Mouse (Mus musculus): ENCODE data around the gene Fam71f2. TPM values are rescaled to one million over a fixed set of nuclear protein-coding genes. Genes with fewer than 3 reads are reported as not detected.

Fam71f2 gene
- polyA plus RNA-seq (2015; fragmentation: Nextera tagmentation; extraction: Ambion mirVana) = 0.11 TPM in 1 of 2 replicates, not detected in the other

GRCm38 (mm10) chr6:29279293-29279692 is at the start of gene Fam71f2:
Gene Fam71f2, plus strand, starts transcription at chr6:29279593.
- 81% methylated on average over 8 of the region's 8 CpGs for WGBS
- no peaks in the 10 kb centered on the region for H3K27me3 ChIP-seq (ENCODE audit: control insufficient read depth, insufficient read depth, low read length)
- no peak within 1 kb of the TSS for H3K4me2 ChIP-seq (replicated peaks; ENCODE audit: low read depth)
- H3K4me3 ChIP-seq (ENCODE audit: low read depth, low read length) = no peak within 1 kb of the TSS
- TF ChIP-seq CTCF (IDR thresholded peaks at IDR 0.05; ENCODE audit: low read depth) (no peak), EP300 (optimal IDR thresholded peaks at IDR 0.05) (no peak)
- no peak within 1 kb of the TSS for H3K27ac ChIP-seq (replicated peaks)
- 0 out of 2 replicates have a peak, but pooled peaks cover 3% of the 10 kb centered on the region for H3K36me3 ChIP-seq (ENCODE audit: control insufficient read depth, insufficient read depth, low read length)
- H3K9me3 ChIP-seq (ENCODE audit: control insufficient read depth, low read length) = no peaks in the 10 kb centered on the region
- H3K4me1 ChIP-seq (replicated peaks; ENCODE audit: control insufficient read depth, insufficient read depth) = no peaks in the 10 kb centered on the region
- DNase-seq (ENCODE audit: low spot score) (no peak), ATAC-seq (ENCODE audit: low FRiP score, low TSS enrichment) (no peak)
- H3K9ac ChIP-seq (ENCODE audit: low read length) = no peak within 1 kb of the TSS

- H3K27me3 ChIP-seq (ENCODE audit: control insufficient read depth, insufficient read depth, low read length) = no peaks in the 10 kb centered on the region
- H3K9me3 ChIP-seq (ENCODE audit: control insufficient read depth, low read length) = no peaks in the 10 kb centered on the region
- TF ChIP-seq CTCF (IDR thresholded peaks at IDR 0.05; ENCODE audit: low read depth) (no peak), EP300 (optimal IDR thresholded peaks at IDR 0.05) (no peak)
- no peak overlapping the region for H3K4me2 ChIP-seq (replicated peaks; ENCODE audit: low read depth)
- WGBS = 70% methylated on average over 6 of the region's 6 CpGs
- H3K9ac ChIP-seq (ENCODE audit: low read length) = no peak overlapping the region
- no peak overlapping the region for H3K4me3 ChIP-seq (ENCODE audit: low read depth, low read length)
- no peaks in the 10 kb centered on the region for H3K4me1 ChIP-seq (replicated peaks; ENCODE audit: control insufficient read depth, insufficient read depth)
- no peak for ATAC-seq (ENCODE audit: low FRiP score, low TSS enrichment)
- no peak overlapping the region for H3K27ac ChIP-seq (replicated peaks)
- DNase-seq (ENCODE audit: low spot score) = no peak
- H3K36me3 ChIP-seq (ENCODE audit: control insufficient read depth, insufficient read depth, low read length) = no peaks in the 10 kb centered on the region
These were observed 49.0 kb upstream of the Fam71f2 start for GRCm38 (mm10) chr6:29230386-29230785.

- no peaks in the 10 kb centered on the region for H3K9me3 ChIP-seq (ENCODE audit: control insufficient read depth, low read length)
- ATAC-seq (ENCODE audit: low FRiP score, low TSS enrichment) (no peak), DNase-seq (ENCODE audit: low spot score) (no peak)
- no peaks in the 10 kb centered on the region for H3K4me1 ChIP-seq (replicated peaks; ENCODE audit: control insufficient read depth, insufficient read depth)
- no peaks in the 10 kb centered on the region for H3K36me3 ChIP-seq (ENCODE audit: control insufficient read depth, insufficient read depth, low read length)
- 62% methylated on average over 3 of the region's 3 CpGs for WGBS
- H3K27me3 ChIP-seq (ENCODE audit: control insufficient read depth, insufficient read depth, low read length) = no peaks in the 10 kb centered on the region
- H3K4me2 ChIP-seq (replicated peaks; ENCODE audit: low read depth) = no peak overlapping the region
- no peak for TF ChIP-seq CTCF (IDR thresholded peaks at IDR 0.05; ENCODE audit: low read depth)
- TF ChIP-seq EP300 (optimal IDR thresholded peaks at IDR 0.05) = no peak
- no peak overlapping the region for H3K27ac ChIP-seq (replicated peaks)
- H3K4me3 ChIP-seq (ENCODE audit: low read depth, low read length) = no peak overlapping the region
- no peak overlapping the region for H3K9ac ChIP-seq (ENCODE audit: low read length)
These were observed 47.6 kb upstream of the Fam71f2 start for GRCm38 (mm10) chr6:29231799-29232198.

- Histone ChIP-seq H3K36me3 (ENCODE audit: control insufficient read depth, insufficient read depth, low read length) (no peaks in the 10 kb centered on the region), H3K9me3 (ENCODE audit: control insufficient read depth, low read length) (no peaks in the 10 kb centered on the region), H3K4me2 (replicated peaks; ENCODE audit: low read depth) (no peak overlapping the region), H3K9ac (ENCODE audit: low read length) (no peak overlapping the region), H3K27me3 (ENCODE audit: control insufficient read depth, insufficient read depth, low read length) (no peaks in the 10 kb centered on the region), H3K27ac (replicated peaks) (no peak overlapping the region), H3K4me1 (replicated peaks; ENCODE audit: control insufficient read depth, insufficient read depth) (no peaks in the 10 kb centered on the region), H3K4me3 (ENCODE audit: low read depth, low read length) (no peak overlapping the region)
- TF ChIP-seq CTCF (IDR thresholded peaks at IDR 0.05; ENCODE audit: low read depth) = no peak
- TF ChIP-seq EP300 (optimal IDR thresholded peaks at IDR 0.05) = no peak
- ATAC-seq (ENCODE audit: low FRiP score, low TSS enrichment) (no peak), DNase-seq (ENCODE audit: low spot score) (no peak)
- WGBS = 60% methylated on average over 6 of the region's 6 CpGs
These were observed 47.1 kb upstream of the Fam71f2 start for GRCm38 (mm10) chr6:29232321-29232720.

GRCm38 (mm10) chr6:29233710-29234109 is 45.7 kb upstream of the Fam71f2 start:
- Histone ChIP-seq H3K36me3 (ENCODE audit: control insufficient read depth, insufficient read depth, low read length) (no peaks in the 10 kb centered on the region), H3K9ac (ENCODE audit: low read length) (no peak overlapping the region), H3K4me3 (ENCODE audit: low read depth, low read length) (no peak overlapping the region), H3K9me3 (ENCODE audit: control insufficient read depth, low read length) (no peaks in the 10 kb centered on the region), H3K4me1 (replicated peaks; ENCODE audit: control insufficient read depth, insufficient read depth) (no peaks in the 10 kb centered on the region), H3K4me2 (replicated peaks; ENCODE audit: low read depth) (no peak overlapping the region), H3K27ac (replicated peaks) (no peak overlapping the region), H3K27me3 (ENCODE audit: control insufficient read depth, insufficient read depth, low read length) (no peaks in the 10 kb centered on the region)
- 59% methylated on average over 3 of the region's 3 CpGs for WGBS
- TF ChIP-seq EP300 (optimal IDR thresholded peaks at IDR 0.05) (no peak), CTCF (IDR thresholded peaks at IDR 0.05; ENCODE audit: low read depth) (no peak)
- DNase-seq (ENCODE audit: low spot score) (no peak), ATAC-seq (ENCODE audit: low FRiP score, low TSS enrichment) (no peak)

- no peak overlapping the region for H3K9ac ChIP-seq (ENCODE audit: low read length)
- no peaks in the 10 kb centered on the region for H3K27me3 ChIP-seq (ENCODE audit: control insufficient read depth, insufficient read depth, low read length)
- no peak overlapping the region for H3K4me3 ChIP-seq (ENCODE audit: low read depth, low read length)
- peak; percentile 56 for ATAC-seq (ENCODE audit: low FRiP score, low TSS enrichment)
- no peak overlapping the region for H3K27ac ChIP-seq (replicated peaks)
- no peak overlapping the region for H3K4me2 ChIP-seq (replicated peaks; ENCODE audit: low read depth)
- 37% methylated on average over 8 of the region's 8 CpGs for WGBS
- DNase-seq (ENCODE audit: low spot score) = peak; percentile 51
- H3K36me3 ChIP-seq (ENCODE audit: control insufficient read depth, insufficient read depth, low read length) = no peaks in the 10 kb centered on the region
- H3K4me1 ChIP-seq (replicated peaks; ENCODE audit: control insufficient read depth, insufficient read depth) = no peaks in the 10 kb centered on the region
- no peak for TF ChIP-seq EP300 (optimal IDR thresholded peaks at IDR 0.05)
- peak; percentile 79 for TF ChIP-seq CTCF (IDR thresholded peaks at IDR 0.05; ENCODE audit: low read depth)
- H3K9me3 ChIP-seq (ENCODE audit: control insufficient read depth, low read length) = no peaks in the 10 kb centered on the region
These were observed 45.1 kb upstream of the Fam71f2 start for GRCm38 (mm10) chr6:29234272-29234671.
